Mouse (Mus musculus) liver, postnatal 0 days (tissue): Measurements from ENCODE around the gene 0610040J01Rik.

ENCODE experiments used
- CTCF ChIP-seq: sonication (generic); IDR thresholded peaks from 2 replicates; pipeline ENCODE4 v1.5.1; 2016; ENCODE audit warnings: antibody characterized with exemption, low read depth
- EP300 ChIP-seq: IDR thresholded peaks from 2 replicates; pipeline ENCODE4 v1.6.1; 2016; ENCODE audit warnings: antibody characterized with exemption, low read depth, mild to moderate bottlenecking

- no peak for TF ChIP-seq CTCF
- TF ChIP-seq EP300 = no peak
These were observed 137.0 kb downstream of the 0610040J01Rik start for GRCm38 (mm10) chr5:63949195-63949594.
